Mouse (Mus musculus) erythroblast, embryonic 14.5 days (primary cell): Measurements from ENCODE around the gene Ddhd1.

ENCODE experiments used
- GATA1 ChIP-seq: IDR thresholded peaks from 2 replicates; pipeline ENCODE4 v1.6.1; 2012; ENCODE audit warnings: low read length, inconsistent platforms, mixed read lengths
- TAL1 ChIP-seq: IDR thresholded peaks from 3 replicates; pipeline ENCODE4 v1.6.1; 2012; ENCODE audit warnings: low read length, inconsistent platforms, mixed read lengths

DNA sequence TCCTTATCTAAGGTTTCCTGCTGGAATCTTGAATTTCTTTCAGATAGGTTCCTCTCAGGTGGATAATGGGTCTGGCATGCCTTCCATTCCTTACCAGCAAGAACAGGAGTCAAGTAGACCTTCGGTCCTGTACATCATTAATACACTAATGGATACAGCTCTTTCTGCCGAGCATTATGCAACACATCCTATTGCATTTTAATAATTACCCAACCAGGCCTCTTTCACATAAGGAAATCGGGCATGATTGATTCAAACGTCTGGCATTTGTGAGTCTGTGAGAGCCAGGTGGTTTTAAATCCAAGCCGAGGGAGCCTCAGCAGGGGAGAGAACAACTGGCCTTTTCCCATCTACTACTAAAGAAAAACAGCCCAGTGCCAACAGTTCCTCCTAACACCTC lies 3.6 kb upstream of the Ddhd1 start:
- TF ChIP-seq GATA1, result no peak
- TF ChIP-seq TAL1, result no peak
